Mouse (Mus musculus): ENCODE results near the gene Abtb2.

Gene Abtb2

DNA sequence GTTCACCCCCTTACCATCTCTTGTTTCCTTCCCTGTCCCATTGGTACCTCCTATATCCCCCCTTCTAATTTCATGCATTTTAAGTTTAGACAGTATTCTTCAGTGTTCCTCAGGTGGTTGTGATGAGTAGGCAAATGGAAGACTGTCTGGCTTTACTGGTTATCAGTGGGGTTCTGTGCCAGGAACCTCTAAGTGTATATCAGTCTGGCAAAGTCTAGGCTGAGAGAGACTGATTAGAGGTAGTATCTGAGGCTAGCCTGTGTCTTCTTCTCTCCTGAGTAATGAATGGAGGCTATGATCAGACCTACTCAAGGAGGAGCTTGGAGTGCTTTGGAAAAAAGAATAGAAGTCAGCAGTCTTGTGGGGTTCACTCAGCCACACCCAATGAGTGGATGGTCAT lies 18.0 kb downstream of the Abtb2 start:
- DNase-seq (ENCODE audit: low read depth, low spot score), result peak; percentile 36

- no peak for DNase-seq (ENCODE audit: low read depth, low spot score)
Measured at GRCm38 (mm10) chr2:103586423-103586822, 20.3 kb downstream of the Abtb2 start.

GRCm38 (mm10) chr2:103588776-103589175 lies 22.7 kb downstream of the Abtb2 start:
- no peak for DNase-seq (ENCODE audit: low read depth, low spot score)

DNA sequence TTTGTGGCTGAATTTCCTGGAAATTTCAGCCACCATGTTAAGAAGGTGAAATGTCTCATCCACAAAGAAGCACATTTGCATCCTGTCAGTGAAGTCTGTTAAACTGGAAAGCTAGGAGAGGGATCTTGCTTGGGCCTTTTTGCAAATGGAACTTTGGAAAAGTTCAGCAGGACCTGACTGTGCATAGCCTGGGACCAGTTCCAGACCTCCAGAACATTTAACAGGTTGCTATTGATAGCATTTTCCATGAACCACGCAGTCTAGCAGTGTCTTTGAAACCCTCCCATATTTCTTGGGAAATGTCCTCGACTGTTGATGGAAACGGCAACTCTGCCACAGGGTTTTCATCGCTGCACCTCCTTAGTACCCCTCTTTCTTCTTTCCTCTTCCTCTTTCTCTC lies 23.3 kb downstream of the Abtb2 start:
- no peak for DNase-seq (ENCODE audit: low read depth, low spot score)

- DNase-seq (ENCODE audit: low read depth, low spot score), result no peak
Measured at GRCm38 (mm10) chr2:103590645-103591044, 24.5 kb downstream of the Abtb2 start.

- no peak for DNase-seq (ENCODE audit: low read depth, low spot score)
Measured at GRCm38 (mm10) chr2:103591742-103592590, 25.9 kb downstream of the Abtb2 start.

DNA sequence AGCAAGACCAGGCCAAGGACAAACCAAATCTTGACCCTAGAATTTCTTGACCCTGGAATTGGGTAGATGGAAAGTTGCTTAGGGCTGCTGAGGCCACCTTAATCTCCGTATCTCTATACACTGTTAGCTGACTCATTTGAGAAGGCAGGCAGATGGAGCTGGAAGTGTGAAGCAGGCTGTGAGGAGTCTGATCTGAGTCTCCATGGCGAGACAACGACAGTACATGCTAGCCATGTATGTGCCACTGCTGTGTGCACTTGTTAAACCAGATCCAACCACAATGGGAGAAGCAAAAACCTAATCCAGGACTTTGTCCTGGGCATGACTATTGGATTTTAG lies 26.4 kb downstream of the Abtb2 start:
- DNase-seq (ENCODE audit: low read depth, low spot score), result no peak

DNA sequence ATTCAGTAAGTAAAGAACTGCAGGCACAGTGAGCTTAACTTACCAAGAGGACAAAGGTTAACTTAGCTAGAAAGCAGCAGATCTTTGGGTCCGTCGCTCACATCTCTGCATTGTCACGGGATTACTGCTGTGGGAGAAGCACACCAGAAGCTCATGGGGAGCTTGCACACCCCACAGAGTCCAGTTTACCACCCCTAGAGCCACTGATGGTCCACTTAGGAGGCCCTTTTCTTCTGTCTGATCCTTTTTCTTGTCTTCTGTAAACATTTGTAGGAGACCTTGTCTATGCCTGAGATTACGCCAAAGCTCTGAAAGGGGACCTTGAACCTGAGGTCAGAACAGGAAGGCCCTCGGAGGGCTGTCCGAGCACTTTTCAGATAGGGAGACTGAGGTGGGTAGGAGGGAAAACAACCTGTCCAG lies 28.5 kb downstream of the Abtb2 start:
- no peak for DNase-seq (ENCODE audit: low read depth, low spot score)

DNA sequence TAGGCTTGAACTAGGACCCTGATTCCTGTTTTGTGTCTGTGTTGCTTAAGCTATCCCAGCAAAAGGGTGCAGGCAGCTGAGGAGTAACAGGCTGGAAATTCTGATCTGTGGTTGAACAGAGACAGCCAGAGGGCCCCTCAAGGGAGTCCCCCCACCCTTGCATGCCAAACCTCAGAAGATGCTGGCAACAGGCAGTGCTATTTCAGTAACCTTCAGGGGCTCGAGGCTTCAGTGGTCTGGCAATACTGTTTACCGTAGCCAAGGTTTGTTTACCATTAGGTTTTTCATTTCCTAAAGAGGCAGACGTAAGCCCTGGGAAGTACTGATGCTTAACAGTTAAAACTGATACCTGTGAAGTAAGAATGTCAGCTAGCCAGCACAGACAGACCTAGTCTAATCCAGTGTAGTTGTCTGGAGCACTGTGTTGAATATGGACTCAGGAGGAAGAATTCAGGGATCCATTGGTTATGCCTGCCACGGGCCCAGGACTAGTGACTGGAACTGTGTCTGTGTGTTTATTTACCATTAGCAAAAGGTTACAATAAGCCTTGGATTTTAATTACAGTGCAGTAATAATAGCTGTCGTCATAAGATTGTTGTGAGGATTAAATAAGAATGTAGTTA lies 29.0 kb downstream of the Abtb2 start:
- no peak for DNase-seq (ENCODE audit: low read depth, low spot score)

GRCm38 (mm10) chr2:103599296-103599695 lies 33.2 kb downstream of the Abtb2 start:
- no peak for DNase-seq (ENCODE audit: low read depth, low spot score)

- DNase-seq (ENCODE audit: low read depth, low spot score), result no peak
Measured at GRCm38 (mm10) chr2:103600165-103600891, 34.2 kb downstream of the Abtb2 start.

DNA sequence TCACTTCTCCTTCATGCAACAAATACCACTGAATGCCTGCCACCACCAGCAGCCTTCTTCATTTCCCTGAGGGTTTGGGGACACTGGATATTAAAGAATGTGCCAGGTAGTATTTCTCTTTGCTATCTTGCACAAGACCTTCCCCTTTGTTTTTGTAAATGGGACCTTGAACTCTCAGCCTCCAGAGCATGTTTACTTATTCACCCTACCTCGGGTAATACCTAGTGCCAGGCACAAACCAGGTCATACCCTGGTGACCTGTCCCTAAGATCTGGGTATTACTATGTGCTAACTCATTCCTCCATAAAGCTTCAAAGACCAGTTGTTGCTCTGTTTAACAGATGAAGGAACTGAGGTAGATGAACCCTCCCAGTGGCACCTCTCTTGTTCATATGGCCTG lies 35.0 kb downstream of the Abtb2 start:
- DNase-seq (ENCODE audit: low read depth, low spot score), result no peak

DNA sequence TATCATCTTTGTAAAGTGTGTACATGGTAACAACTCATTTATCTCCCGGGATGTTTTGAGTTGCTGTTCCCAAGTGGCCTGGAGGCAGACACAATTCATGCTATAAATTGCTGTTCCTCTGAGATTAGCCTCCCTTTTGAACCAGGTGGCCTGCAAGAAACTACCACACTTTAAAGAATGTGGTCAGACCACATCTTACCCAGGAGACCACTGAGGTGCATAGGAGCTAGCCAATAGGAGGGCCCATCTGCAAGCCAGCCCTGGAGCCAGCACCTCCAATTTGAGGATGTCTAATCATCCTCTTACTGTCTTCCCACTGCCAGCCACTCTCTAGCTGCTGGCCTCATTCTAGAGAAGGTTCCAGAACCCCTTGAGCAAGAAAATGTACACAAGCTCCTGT lies 35.4 kb downstream of the Abtb2 start:
- no peak for DNase-seq (ENCODE audit: low read depth, low spot score)

DNA sequence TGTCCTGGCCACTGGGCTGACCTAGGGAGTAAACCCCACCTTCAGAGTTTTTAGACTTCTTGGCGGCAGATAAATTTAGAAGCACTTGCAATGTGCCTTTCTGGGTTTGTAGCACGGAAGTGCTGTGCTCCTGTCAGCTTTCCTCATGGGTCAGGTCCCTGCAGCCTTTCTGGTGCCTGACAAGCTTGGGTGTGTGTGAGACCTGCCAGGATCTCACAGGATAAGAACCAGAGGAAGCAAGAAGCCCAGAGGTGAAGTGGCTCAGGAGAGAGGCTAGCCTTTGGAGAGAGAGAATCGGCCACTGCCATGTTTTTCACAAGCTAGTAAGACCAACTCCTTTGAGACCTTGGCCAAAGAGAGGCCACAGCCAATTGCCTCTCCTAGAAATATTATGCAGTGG lies 37.1 kb downstream of the Abtb2 start:
- DNase-seq (ENCODE audit: low read depth, low spot score), result no peak

DNA sequence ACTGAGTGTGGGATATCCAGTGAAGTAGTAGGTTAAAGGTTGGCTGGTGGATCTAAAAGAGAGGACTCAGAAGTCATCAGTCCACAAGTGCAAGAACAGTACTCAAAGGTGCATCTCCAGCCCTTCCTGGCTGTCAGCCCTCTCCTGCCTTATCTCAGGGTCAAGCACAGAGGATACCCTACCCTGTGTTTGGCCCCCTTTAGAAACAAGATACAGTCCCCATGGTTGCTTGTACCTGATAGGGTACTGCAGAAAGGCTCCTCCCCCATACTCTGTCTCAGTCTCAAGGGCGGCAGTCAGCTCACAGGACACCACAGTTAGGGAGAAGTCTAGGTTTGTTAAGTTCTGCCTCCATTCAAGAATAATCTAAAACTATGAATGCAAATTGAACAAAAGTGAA lies 37.8 kb downstream of the Abtb2 start:
- no peak for DNase-seq (ENCODE audit: low read depth, low spot score)

GRCm38 (mm10) chr2:103605805-103606498 lies 39.8 kb downstream of the Abtb2 start:
- DNase-seq (ENCODE audit: low read depth, low spot score), result no peak

- DNase-seq (ENCODE audit: low read depth, low spot score), result no peak
Measured at GRCm38 (mm10) chr2:103607926-103608325, 41.8 kb downstream of the Abtb2 start.

GRCm38 (mm10) chr2:103608947-103609346 lies 42.8 kb downstream of the Abtb2 start:
- DNase-seq (ENCODE audit: low read depth, low spot score), result no peak

- no peak for DNase-seq (ENCODE audit: low read depth, low spot score)
Measured at GRCm38 (mm10) chr2:103609499-103609898, 43.4 kb downstream of the Abtb2 start.

DNA sequence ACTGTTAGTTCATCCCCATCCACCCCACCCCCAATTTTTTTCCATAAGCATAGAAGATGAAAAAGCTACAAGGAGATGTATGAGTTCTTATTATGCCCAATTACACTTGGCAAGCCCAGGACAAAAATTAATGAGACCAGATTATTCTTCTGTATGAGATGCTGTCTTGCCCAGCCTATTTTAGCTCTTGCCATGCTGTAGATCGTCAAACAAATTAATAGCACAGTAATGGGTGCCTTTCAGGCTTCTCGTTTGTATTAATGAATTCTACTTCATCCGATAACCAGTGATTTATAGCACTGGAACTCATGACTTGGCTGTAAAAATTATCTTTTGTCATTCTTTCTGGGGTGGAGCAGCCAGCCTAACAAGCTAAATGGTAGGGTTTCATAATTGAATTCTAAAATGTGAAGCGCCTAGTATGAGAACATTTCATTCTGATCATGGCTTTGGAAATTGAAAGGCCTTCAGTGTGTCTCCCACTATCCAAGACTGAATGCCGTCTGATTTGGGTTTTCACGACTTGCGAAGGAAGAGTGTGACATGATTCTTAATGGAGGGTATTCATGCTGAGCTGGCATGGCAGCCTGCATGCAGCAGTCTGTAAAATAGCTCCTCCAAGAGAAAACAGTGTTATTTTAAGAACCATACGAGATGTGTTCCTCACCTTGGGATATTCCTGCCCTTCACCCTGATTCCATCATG lies 44.9 kb downstream of the Abtb2 start:
- DNase-seq (ENCODE audit: low read depth, low spot score), result no peak

GRCm38 (mm10) chr2:103613865-103614264 lies 47.8 kb downstream of the Abtb2 start:
- DNase-seq (ENCODE audit: low read depth, low spot score), result no peak
